Mouse (Mus musculus): ENCODE measurements around the gene Adamtsl5. TPM values are rescaled to one million over a fixed set of nuclear protein-coding genes. Genes with fewer than 3 reads are reported as not detected.

Gene Adamtsl5
- polyA plus RNA-seq (2014; fragmentation: Nextera tagmentation; extraction: Ambion mirVana): 0.09 and 2.5 TPM in 2 replicates

DNA sequence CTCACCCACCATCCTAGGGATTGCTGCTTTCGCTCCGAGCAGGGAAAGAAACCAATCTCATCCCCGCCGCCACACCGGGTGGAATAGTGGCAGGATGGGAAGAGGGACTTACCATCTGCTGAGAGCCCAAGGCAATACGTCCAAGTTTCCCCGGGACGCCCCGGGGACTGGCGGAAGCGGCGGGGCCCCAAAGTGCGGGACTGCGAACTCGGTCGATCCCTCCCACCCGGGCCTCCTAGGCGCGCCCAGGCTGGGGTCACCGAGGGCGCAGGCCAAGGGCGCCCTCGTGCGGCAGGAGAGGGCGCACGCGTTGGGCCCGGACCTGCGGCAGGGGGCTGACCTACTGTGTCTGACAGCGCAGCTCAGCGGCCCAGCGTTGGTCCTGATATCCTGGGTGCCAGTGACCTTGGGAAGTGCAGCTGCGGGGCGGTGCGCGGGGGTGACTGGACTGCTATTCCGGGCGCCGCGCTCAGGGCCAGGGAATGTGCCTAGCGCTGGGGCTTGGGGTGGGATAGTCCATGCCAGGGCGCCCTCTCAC lies at the start of gene Adamtsl5:
Gene Adamtsl5, minus strand, starts transcription at position 169 of the 538 bp plus-strand sequence.
- no peak for ATAC-seq (ENCODE audit: low read depth)
- Histone ChIP-seq H3K36me3 (ENCODE audit: control insufficient read depth, insufficient read depth, low read length) (no peaks in the 10 kb centered on the region), H3K4me3 (ENCODE audit: low read depth, low read length) (no peak within 1 kb of the TSS), H3K27me3 (ENCODE audit: control insufficient read depth, insufficient read depth, low read length) (peaks cover 63% of the 10 kb centered on the region), H3K4me1 (ENCODE audit: control insufficient read depth, insufficient read depth, low read length) (no peaks in the 10 kb centered on the region), H3K9ac (replicated peaks; ENCODE audit: low read depth, low read length) (no peak within 1 kb of the TSS), H3K27ac (ENCODE audit: low read depth, low read length) (no peak within 1 kb of the TSS; the same call in 1 of the 2 replicates), H3K9me3 (ENCODE audit: control insufficient read depth, low read length) (no peaks in the 10 kb centered on the region), H3K4me2 (ENCODE audit: low read depth, low read length) (no peak within 1 kb of the TSS)
- 0% methylated on average over 38 of the region's 42 CpGs for WGBS

DNA sequence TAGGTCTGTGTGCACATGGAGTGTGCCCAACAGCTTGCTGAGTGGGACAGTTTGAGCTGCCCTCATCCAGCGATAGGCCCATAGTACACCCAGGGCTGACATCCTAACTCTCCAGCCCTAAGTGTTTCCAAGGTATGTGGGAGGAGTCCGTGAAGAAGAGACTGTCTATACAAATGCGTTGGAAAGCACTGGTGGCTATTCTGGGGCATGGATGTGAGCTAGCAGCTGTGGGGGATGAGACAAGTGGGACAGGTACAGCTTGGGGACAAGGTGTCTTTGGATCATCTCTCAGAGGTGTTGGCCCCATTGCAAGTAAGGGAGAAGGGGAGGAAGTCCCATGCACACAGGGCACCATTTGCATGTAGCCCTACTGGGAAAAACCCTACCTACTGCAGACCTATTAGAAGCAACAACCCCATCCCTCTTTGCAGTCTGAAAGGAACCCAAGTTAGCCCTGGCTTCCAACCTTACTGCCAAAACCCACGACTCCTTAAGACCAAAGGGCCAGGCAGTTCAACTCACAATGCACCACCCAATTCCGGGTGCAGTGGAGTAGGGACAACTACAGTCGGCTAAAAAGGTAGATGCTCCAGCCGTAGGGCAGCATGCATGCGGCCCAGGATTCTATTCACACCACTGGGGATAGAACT lies 49.4 kb upstream of the Adamtsl5 start:
- Histone ChIP-seq H3K4me2 (ENCODE audit: low read depth, low read length) (peak overlapping the region; percentile 87), H3K27ac (ENCODE audit: low read depth, low read length) (peak overlapping the region; percentile 98), H3K9me3 (ENCODE audit: control insufficient read depth, low read length) (no peaks in the 10 kb centered on the region), H3K9ac (replicated peaks; ENCODE audit: low read depth, low read length) (peak overlapping the region; percentile 91), H3K27me3 (ENCODE audit: control insufficient read depth, insufficient read depth, low read length) (no peaks in the 10 kb centered on the region), H3K4me3 (ENCODE audit: low read depth, low read length) (peak overlapping the region; percentile 67), H3K4me1 (ENCODE audit: control insufficient read depth, insufficient read depth, low read length) (peaks cover 20% of the 10 kb centered on the region), H3K36me3 (ENCODE audit: control insufficient read depth, insufficient read depth, low read length) (peaks cover 38% of the 10 kb centered on the region)
- no peak for ATAC-seq (ENCODE audit: low read depth)
- 46% methylated on average over 8 of the region's 8 CpGs for WGBS

DNA sequence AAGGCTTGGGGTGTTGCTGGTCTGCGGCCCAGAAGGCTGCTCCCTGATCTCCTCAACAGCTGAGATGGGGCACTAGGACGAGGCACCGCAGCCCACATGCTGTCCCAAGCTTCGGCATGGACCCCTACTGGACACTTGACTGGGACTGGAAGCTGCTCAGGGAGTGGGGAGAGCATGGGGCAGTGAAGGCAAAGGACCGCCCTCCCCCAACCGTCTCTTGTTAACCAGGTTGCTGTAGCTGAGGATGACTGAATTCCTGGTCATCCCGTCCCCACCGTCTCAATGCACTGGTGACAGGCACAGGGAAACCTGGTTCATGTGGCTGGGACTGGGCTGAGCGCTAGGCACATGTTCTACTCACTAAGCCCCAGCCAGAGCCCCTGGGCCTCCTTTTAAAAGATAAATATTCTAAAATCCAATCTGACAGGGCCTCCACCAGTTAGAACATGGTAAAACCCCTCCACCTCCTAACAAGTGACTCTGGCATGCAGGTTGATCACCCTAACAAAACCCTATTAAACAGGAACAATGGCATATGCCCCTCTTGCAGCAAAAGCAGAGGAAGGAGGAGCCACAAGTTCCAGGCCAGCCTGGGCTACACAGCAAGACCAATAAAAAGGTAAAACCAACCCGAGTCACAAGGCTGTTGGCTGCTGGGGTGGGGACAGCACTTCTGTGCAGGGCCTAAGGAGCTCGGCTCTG lies 48.8 kb upstream of the Adamtsl5 start:
- Histone ChIP-seq H3K36me3 (ENCODE audit: control insufficient read depth, insufficient read depth, low read length) (peaks cover 39% of the 10 kb centered on the region), H3K9ac (replicated peaks; ENCODE audit: low read depth, low read length) (no peak overlapping the region; the same call in none of the 2 replicates), H3K27me3 (ENCODE audit: control insufficient read depth, insufficient read depth, low read length) (no peaks in the 10 kb centered on the region), H3K4me1 (ENCODE audit: control insufficient read depth, insufficient read depth, low read length) (peaks cover 20% of the 10 kb centered on the region), H3K9me3 (ENCODE audit: control insufficient read depth, low read length) (no peaks in the 10 kb centered on the region), H3K4me3 (ENCODE audit: low read depth, low read length) (peak overlapping the region; percentile 67), H3K4me2 (ENCODE audit: low read depth, low read length) (peak overlapping the region; percentile 87), H3K27ac (ENCODE audit: low read depth, low read length) (0 out of 2 replicates have a peak overlapping the region, but pooled peaks have one; percentile 98)
- WGBS: 89% methylated on average over 11 of the region's 11 CpGs
- no peak for ATAC-seq (ENCODE audit: low read depth)

DNA sequence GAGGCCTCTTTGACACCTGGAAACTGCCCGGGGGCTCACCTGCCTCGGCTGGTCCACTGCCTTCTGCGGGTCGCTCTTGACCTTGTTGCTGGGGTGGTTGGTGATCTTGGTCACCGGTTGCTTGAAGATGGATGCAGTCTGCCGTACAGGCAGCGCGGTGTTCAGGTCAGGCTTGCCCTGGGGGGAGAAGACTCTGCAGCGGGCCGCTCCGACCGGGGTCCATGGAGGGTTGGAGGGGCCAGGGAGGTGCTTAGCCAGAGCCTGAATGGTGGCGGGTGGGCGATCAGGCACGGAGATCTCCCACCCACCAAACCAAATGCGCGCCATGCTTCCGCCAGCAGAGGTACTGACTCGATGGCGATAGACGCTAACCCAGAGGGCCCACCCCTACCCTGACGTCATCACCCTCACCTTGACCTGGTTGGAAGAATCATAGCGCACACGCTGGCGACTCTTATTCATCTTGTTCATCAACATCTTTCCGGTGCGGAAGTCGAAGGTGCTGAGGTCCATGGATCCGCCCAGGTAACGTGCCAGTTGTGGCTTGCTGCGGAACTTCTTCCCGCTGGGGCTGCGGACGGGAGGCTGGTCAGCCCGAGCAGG lies 46.9 kb upstream of the Adamtsl5 start:
- no peaks in the 10 kb centered on the region for H3K9me3 ChIP-seq (ENCODE audit: control insufficient read depth, low read length)
- no peak for ATAC-seq (ENCODE audit: low read depth)
- peaks cover 47% of the 10 kb centered on the region for H3K36me3 ChIP-seq (ENCODE audit: control insufficient read depth, insufficient read depth, low read length)
- H3K4me3 ChIP-seq (ENCODE audit: low read depth, low read length): no peak overlapping the region
- peaks cover 15% of the 10 kb centered on the region for H3K4me1 ChIP-seq (ENCODE audit: control insufficient read depth, insufficient read depth, low read length)
- H3K27me3 ChIP-seq (ENCODE audit: control insufficient read depth, insufficient read depth, low read length): no peaks in the 10 kb centered on the region
- H3K4me2 ChIP-seq (ENCODE audit: low read depth, low read length): no peak overlapping the region
- no peak overlapping the region for H3K9ac ChIP-seq (replicated peaks; ENCODE audit: low read depth, low read length)
- H3K27ac ChIP-seq (ENCODE audit: low read depth, low read length): no peak overlapping the region
- 93% methylated on average over 35 of the region's 35 CpGs for WGBS

DNA sequence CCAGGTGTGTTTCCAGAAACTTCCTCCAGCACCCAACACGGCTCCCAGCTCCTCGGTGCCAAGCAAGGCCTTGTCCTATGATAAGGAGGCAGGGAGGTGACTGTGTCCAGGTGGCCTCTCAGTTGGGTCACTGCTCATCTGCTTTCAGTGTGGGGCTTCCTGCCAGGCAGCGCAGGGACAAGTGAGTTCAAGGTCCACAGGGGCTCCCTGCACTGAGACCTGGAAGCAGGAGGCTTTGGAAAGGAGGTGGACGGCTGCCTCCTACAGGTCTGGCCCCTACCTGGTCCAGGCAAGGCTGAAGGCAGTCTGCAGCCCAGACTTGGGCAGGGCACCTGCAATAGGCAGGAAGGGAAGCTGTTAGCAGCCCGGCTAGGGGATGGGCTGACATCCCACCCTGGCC lies 44.5 kb upstream of the Adamtsl5 start:
- Histone ChIP-seq H3K36me3 (ENCODE audit: control insufficient read depth, insufficient read depth, low read length) (peaks cover 47% of the 10 kb centered on the region), H3K27ac (ENCODE audit: low read depth, low read length) (no peak overlapping the region), H3K9me3 (ENCODE audit: control insufficient read depth, low read length) (no peaks in the 10 kb centered on the region), H3K4me2 (ENCODE audit: low read depth, low read length) (no peak overlapping the region), H3K27me3 (ENCODE audit: control insufficient read depth, insufficient read depth, low read length) (no peaks in the 10 kb centered on the region), H3K9ac (replicated peaks; ENCODE audit: low read depth, low read length) (no peak overlapping the region), H3K4me1 (ENCODE audit: control insufficient read depth, insufficient read depth, low read length) (peaks cover 18% of the 10 kb centered on the region), H3K4me3 (ENCODE audit: low read depth, low read length) (no peak overlapping the region)
- 96% methylated on average over 5 of the region's 5 CpGs for WGBS
- ATAC-seq (ENCODE audit: low read depth): no peak

DNA sequence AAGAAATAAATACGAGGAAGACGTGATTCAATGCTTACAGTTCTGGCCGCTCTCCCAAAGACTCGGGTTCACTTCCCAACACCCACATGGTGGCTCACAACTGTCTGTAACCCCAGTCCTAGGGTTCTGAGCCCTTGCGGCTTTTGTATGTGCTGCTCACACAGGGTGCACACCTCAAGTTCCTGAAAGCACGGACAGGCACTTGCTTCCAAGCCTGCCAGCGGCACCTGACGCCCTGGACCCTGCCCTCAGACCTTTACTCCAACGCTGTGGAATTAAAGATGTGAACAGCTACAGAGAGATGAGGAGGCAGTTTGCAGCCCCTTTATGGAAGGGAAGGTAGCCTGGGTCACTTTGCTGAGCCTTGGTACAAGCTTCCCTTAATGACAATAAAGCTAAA lies 42.5 kb upstream of the Adamtsl5 start:
- peaks cover 47% of the 10 kb centered on the region for H3K36me3 ChIP-seq (ENCODE audit: control insufficient read depth, insufficient read depth, low read length)
- ATAC-seq (ENCODE audit: low read depth): no peak
- H3K4me2 ChIP-seq (ENCODE audit: low read depth, low read length): no peak overlapping the region
- no peak overlapping the region for H3K9ac ChIP-seq (replicated peaks; ENCODE audit: low read depth, low read length)
- peaks cover 8% of the 10 kb centered on the region for H3K4me1 ChIP-seq (ENCODE audit: control insufficient read depth, insufficient read depth, low read length)
- WGBS: 88% methylated on average over 9 of the region's 9 CpGs
- no peak overlapping the region for H3K27ac ChIP-seq (ENCODE audit: low read depth, low read length)
- no peak overlapping the region for H3K4me3 ChIP-seq (ENCODE audit: low read depth, low read length)
- peaks cover 2% of the 10 kb centered on the region; the same call in 1 of the 2 replicates for H3K27me3 ChIP-seq (ENCODE audit: control insufficient read depth, insufficient read depth, low read length)
- H3K9me3 ChIP-seq (ENCODE audit: control insufficient read depth, low read length): no peaks in the 10 kb centered on the region

DNA sequence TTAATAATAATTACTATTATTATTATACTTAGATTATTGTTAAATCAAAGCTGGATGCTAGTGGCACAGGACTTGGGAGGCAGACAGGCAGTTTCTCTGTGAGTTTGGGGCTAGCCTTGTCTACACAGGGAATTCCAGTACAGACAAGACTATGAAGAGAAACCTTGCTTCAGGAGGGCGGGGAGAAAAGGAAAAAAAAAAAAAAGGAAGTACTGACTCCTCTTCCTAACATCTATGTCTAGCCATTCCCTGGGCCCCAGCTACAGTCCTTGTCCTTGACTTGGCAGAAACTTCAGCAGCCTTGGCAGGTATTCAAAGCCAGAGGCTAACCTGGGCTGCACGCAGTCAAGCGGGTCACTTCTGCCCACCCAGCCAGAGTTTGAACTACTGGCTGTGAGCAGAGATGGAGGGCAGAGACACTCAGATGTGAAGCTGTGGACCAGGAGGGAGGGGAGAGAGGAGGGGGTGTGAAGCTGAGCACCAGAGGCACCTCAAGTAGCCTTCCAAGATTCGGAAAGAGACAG lies 41.0 kb upstream of the Adamtsl5 start:
- no peak for ATAC-seq (ENCODE audit: low read depth)
- 79% methylated on average over 4 of the region's 4 CpGs for WGBS
- Histone ChIP-seq H3K4me3 (ENCODE audit: low read depth, low read length) (no peak overlapping the region), H3K9ac (replicated peaks; ENCODE audit: low read depth, low read length) (no peak overlapping the region), H3K27ac (ENCODE audit: low read depth, low read length) (no peak overlapping the region), H3K27me3 (ENCODE audit: control insufficient read depth, insufficient read depth, low read length) (peaks cover 2% of the 10 kb centered on the region; the same call in 1 of the 2 replicates), H3K9me3 (ENCODE audit: control insufficient read depth, low read length) (no peaks in the 10 kb centered on the region), H3K4me2 (ENCODE audit: low read depth, low read length) (no peak overlapping the region), H3K36me3 (ENCODE audit: control insufficient read depth, insufficient read depth, low read length) (peaks cover 42% of the 10 kb centered on the region), H3K4me1 (ENCODE audit: control insufficient read depth, insufficient read depth, low read length) (peaks cover 16% of the 10 kb centered on the region)

DNA sequence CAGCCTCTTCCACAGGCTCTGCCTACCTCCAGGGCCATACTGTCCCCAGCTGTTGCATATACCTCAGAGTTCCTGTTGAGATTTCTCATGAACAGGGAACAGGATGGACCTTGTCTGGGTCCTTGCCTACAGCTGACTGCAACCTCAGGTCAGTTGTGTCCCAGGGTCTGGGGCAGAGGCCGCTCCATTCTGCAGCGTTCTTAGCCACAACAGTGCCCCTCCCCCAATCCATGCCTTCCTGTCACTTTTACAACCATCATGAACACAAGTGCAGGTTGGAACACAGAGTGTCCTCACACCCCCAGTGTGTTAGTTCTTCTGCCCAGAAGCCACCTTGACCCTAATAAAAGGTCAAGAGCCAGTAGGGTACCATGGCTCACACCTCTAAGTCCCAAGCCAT lies 40.5 kb upstream of the Adamtsl5 start:
- Histone ChIP-seq H3K4me3 (ENCODE audit: low read depth, low read length) (no peak overlapping the region), H3K4me1 (ENCODE audit: control insufficient read depth, insufficient read depth, low read length) (peaks cover 21% of the 10 kb centered on the region), H3K36me3 (ENCODE audit: control insufficient read depth, insufficient read depth, low read length) (peaks cover 39% of the 10 kb centered on the region), H3K9ac (replicated peaks; ENCODE audit: low read depth, low read length) (no peak overlapping the region), H3K9me3 (ENCODE audit: control insufficient read depth, low read length) (no peaks in the 10 kb centered on the region), H3K4me2 (ENCODE audit: low read depth, low read length) (no peak overlapping the region), H3K27me3 (ENCODE audit: control insufficient read depth, insufficient read depth, low read length) (peaks cover 2% of the 10 kb centered on the region; the same call in 1 of the 2 replicates), H3K27ac (ENCODE audit: low read depth, low read length) (no peak overlapping the region)
- ATAC-seq (ENCODE audit: low read depth): no peak
- WGBS: 22% methylated on average over 2 of the region's 2 CpGs

All from neural tube, embryonic 14.5 days (tissue).